Mouse (Mus musculus) erythroblast, embryonic 14.5 days (primary cell): ENCODE results near the gene Trpm3.

Experiments
- GATA1 ChIP-seq: IDR thresholded peaks from 2 replicates; pipeline ENCODE4 v1.6.1; 2012; ENCODE audit warnings: low read length, inconsistent platforms, mixed read lengths
- TAL1 ChIP-seq: IDR thresholded peaks from 3 replicates; pipeline ENCODE4 v1.6.1; 2012; ENCODE audit warnings: low read length, inconsistent platforms, mixed read lengths

- TF ChIP-seq GATA1 (no peak), TAL1 (no peak)
Measured at GRCm38 (mm10) chr19:22635635-22636034, 496.8 kb downstream of the Trpm3 start.
